Mouse (Mus musculus) testis, adult 2 months (tissue): Measurements from ENCODE around the gene Tomm34.

Experiments
- CTCF ChIP-seq: fragments of 200-500 bp; IDR thresholded peaks from 2 replicates; pipeline ENCODE4 v1.5.1; 2012; ENCODE audit warnings: low read depth, mild to moderate bottlenecking, inconsistent platforms, low read length, moderate library complexity; ENCODE audit not compliant: control insufficient read depth, insufficient read depth, insufficient replicate concordance
- POLR2A ChIP-seq: fragments of 200-500 bp; IDR thresholded peaks from 2 replicates; pipeline ENCODE4 v1.6.1; 2012; ENCODE audit warnings: low read depth, mild to moderate bottlenecking, inconsistent platforms, low read length, moderate library complexity; ENCODE audit not compliant: control insufficient read depth

GRCm38 (mm10) chr2:164025150-164025549 is 45.8 kb downstream of the Tomm34 start, which contains the start of gene Pabpc1l:
- TF ChIP-seq POLR2A (no peak), CTCF (no peak)
